Mouse (Mus musculus) E14TG2a.4 (cell line): ENCODE measurements around the gene Tbx21.

Experiments
- CTCF ChIP-seq: conservative IDR thresholded peaks from 2 replicates; pipeline ENCODE4 v1.5.1; 2014; ENCODE audit warnings: low read length
- NANOG ChIP-seq: IDR thresholded peaks from 2 replicates; pipeline ENCODE4 v1.6.1; 2014; ENCODE audit warnings: borderline replicate concordance, low read length, mixed read lengths
- POU5F1 ChIP-seq: IDR thresholded peaks from 2 replicates; pipeline ENCODE4 v1.6.1; 2014; ENCODE audit warnings: low read length, borderline replicate concordance

GRCm38 (mm10) chr11:97104091-97104483, 11.0 kb downstream of the Tbx21 start:
- TF ChIP-seq CTCF (no peak), POU5F1 (no peak), NANOG (no peak)
